Mouse (Mus musculus): Measurements from ENCODE around the gene BC049715. TPM values are rescaled to one million over a fixed set of nuclear protein-coding genes. Genes with fewer than 3 reads are reported as not detected.

The BC049715 gene
- total and polyA plus RNA-seq, 3 experiments = 0.27 to 1.2 TPM; not detected in 1

DNA sequence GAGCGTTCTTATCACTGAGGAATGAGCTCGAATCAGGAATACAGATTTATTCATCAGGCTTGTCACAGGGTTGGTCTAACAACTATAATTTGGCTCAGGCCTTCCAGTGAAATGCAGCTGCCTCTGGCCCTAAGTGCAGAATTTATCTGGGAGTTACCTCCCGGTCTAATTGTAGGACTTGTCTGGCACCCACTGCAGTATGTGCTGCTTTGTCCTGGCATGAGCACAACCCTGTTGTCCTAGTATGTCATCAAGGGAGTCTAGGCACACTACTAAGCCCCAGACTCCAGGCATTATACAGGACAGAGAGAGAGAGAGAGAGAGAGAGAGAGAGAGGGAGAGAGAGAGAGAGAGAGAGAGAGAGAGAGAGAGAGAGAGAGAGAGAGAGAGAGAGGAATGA is 9.9 kb downstream of the BC049715 start:
- H3K79me2 ChIP-seq (ENCODE audit: control insufficient read depth, insufficient read depth, low read length, poor library complexity) = no peaks in the 10 kb centered on the region
- H3K4me1 ChIP-seq (ENCODE audit: control insufficient read depth in 1 of 2, insufficient read depth in 2 of 2, low read length in 2 of 2) = no peaks in the 10 kb centered on the region
- H3K4me3 ChIP-seq (ENCODE audit: control insufficient read depth in 1 of 2, insufficient read depth in 1 of 2, low read depth in 2 of 2, low read length in 2 of 2) = no peak overlapping the region
- H3K9me3 ChIP-seq (replicated peaks; ENCODE audit: insufficient read depth, low read length) = no peaks in the 10 kb centered on the region
- TF ChIP-seq TBP (IDR thresholded peaks at IDR 0.05; ENCODE audit: low read depth, low read length) (no peak), ETS1 (IDR thresholded peaks at IDR 0.05; ENCODE audit: low read depth, low read length) (no peak), USF2 (IDR thresholded peaks at IDR 0.05; ENCODE audit: borderline replicate concordance in 1 of 2, insufficient read depth in 1 of 2, low read depth in 1 of 2, low read length in 2 of 2) (no peak), POLR2AphosphoS2 (IDR thresholded peaks at IDR 0.05; ENCODE audit: low read length) (no peak), EP300 (IDR thresholded peaks at IDR 0.05; ENCODE audit: low read depth in 1 of 2, low read length in 2 of 2) (no peak), E2F4 (IDR thresholded peaks at IDR 0.05; ENCODE audit: borderline replicate concordance, low read depth, low read length) (no peak), POLR2AphosphoS5 (IDR thresholded peaks at IDR 0.05; ENCODE audit: borderline replicate concordance, low read depth, low read length) (no peak), SIN3A (IDR thresholded peaks at IDR 0.05; ENCODE audit: low read length) (no peak), CTCF (IDR thresholded peaks at IDR 0.05 in 2 of 3, conservative IDR thresholded peaks at IDR 0.05 in 1 of 3; ENCODE audit: control insufficient read depth in 1 of 3, insufficient read depth in 1 of 3, low read depth in 2 of 3, low read length in 3 of 3, poor library complexity in 1 of 3, severe bottlenecking in 1 of 3) (no peak), ZNF384 (IDR thresholded peaks at IDR 0.05; ENCODE audit: low read depth, low read length) (no peak)
- H3K27ac ChIP-seq (ENCODE audit: control insufficient read depth, low read depth, low read length) = no peak overlapping the region
- peaks cover 1 to 3% of the 10 kb centered on the region in 2 experiments; a peak in 2 of 4 replicates for H3K27me3 ChIP-seq (ENCODE audit: control insufficient read depth in 1 of 2, insufficient read depth in 2 of 2, low read length in 2 of 2)
- H3K36me3 ChIP-seq (ENCODE audit: control insufficient read depth in 1 of 2, insufficient read depth in 2 of 2, low read length in 2 of 2) = no peaks in the 10 kb centered on the region
- DNase-seq (ENCODE audit: low read depth, low spot score) = no peak
- no peak overlapping the region for H3K9ac ChIP-seq (ENCODE audit: control insufficient read depth, low read depth, low read length, poor library complexity, severe bottlenecking)

DNA sequence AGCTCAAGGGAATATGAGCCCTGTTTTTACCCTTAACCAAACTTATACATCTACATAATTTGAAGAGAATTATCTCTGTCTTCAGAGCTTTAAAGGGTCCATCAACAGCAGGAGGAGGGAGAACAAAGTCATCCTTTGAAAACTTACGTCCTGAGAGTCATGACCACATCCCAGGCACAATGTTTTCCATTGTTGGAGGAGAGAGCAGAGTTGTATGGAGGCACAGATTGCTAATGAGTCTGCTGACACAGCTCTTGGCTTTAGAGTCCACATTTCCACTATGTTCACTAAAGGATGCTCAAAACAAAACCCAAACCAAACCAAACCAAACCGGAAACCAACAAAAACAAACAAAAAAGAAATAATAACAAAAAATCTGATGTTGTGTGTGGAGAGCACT is 17.5 kb downstream of the BC049715 start:
- Histone ChIP-seq H3K27ac (ENCODE audit: control insufficient read depth, low read depth, low read length) (no peak overlapping the region), H3K9ac (ENCODE audit: control insufficient read depth, low read depth, low read length, poor library complexity, severe bottlenecking) (no peak overlapping the region), H3K9me3 (replicated peaks; ENCODE audit: insufficient read depth, low read length) (no peaks in the 10 kb centered on the region), H3K36me3 (ENCODE audit: control insufficient read depth in 1 of 2, insufficient read depth in 2 of 2, low read length in 2 of 2) (no peaks in the 10 kb centered on the region), H3K4me1 (ENCODE audit: control insufficient read depth in 1 of 2, insufficient read depth in 2 of 2, low read length in 2 of 2) (0 out of 4 replicates have a peak, but pooled peaks cover 0 to 4% of the 10 kb centered on the region in 2 experiments), H3K27me3 (ENCODE audit: control insufficient read depth in 1 of 2, insufficient read depth in 2 of 2, low read length in 2 of 2) (peaks cover 0 to 1% of the 10 kb centered on the region in 2 experiments; a peak in 1 of 4 replicates), H3K79me2 (ENCODE audit: control insufficient read depth, insufficient read depth, low read length, poor library complexity) (no peaks in the 10 kb centered on the region), H3K4me3 (ENCODE audit: control insufficient read depth in 1 of 2, insufficient read depth in 1 of 2, low read depth in 2 of 2, low read length in 2 of 2) (no peak overlapping the region)
- no peak for TF ChIP-seq ZKSCAN1 (IDR thresholded peaks at IDR 0.05; ENCODE audit: low read depth, low read length)
- no peak for TF ChIP-seq SIN3A (IDR thresholded peaks at IDR 0.05; ENCODE audit: low read length)
- no peak for TF ChIP-seq POLR2AphosphoS2 (IDR thresholded peaks at IDR 0.05; ENCODE audit: low read length)
- no peak for TF ChIP-seq NRF1 (IDR thresholded peaks at IDR 0.05; ENCODE audit: insufficient read depth, low read depth, low read length, poor library complexity, severe bottlenecking)
- no peak for TF ChIP-seq GABPA (IDR thresholded peaks at IDR 0.05; ENCODE audit: low read depth, low read length)
- TF ChIP-seq MYC (IDR thresholded peaks at IDR 0.05; ENCODE audit: low read depth, low read length) = no peak
- no peak for TF ChIP-seq TAL1 (IDR thresholded peaks at IDR 0.05; ENCODE audit: low read length)
- TF ChIP-seq SMC3 (IDR thresholded peaks at IDR 0.05; ENCODE audit: low read depth, low read length) = no peak
- no peak for TF ChIP-seq E2F4 (IDR thresholded peaks at IDR 0.05; ENCODE audit: borderline replicate concordance, low read depth, low read length)
- no peak for TF ChIP-seq MAZ (IDR thresholded peaks at IDR 0.05; ENCODE audit: low read depth, low read length)
- TF ChIP-seq POLR2A (IDR thresholded peaks at IDR 0.05; ENCODE audit: control insufficient read depth in 1 of 2, insufficient read depth in 1 of 2, low read depth in 1 of 2, low read length in 2 of 2, poor library complexity in 1 of 2) = no peak
- TF ChIP-seq NELFE (IDR thresholded peaks at IDR 0.05; ENCODE audit: low read depth, low read length) = no peak
- no peak for TF ChIP-seq GATA1 (IDR thresholded peaks at IDR 0.05; ENCODE audit: low read depth, low read length)
- no peak for TF ChIP-seq MAFK (IDR thresholded peaks at IDR 0.05; ENCODE audit: borderline replicate concordance, low read depth, low read length)
- TF ChIP-seq CHD2 (IDR thresholded peaks at IDR 0.05; ENCODE audit: low read length) = no peak
- TF ChIP-seq TBP (IDR thresholded peaks at IDR 0.05; ENCODE audit: low read depth, low read length) = no peak
- TF ChIP-seq USF2 (IDR thresholded peaks at IDR 0.05; ENCODE audit: borderline replicate concordance in 1 of 2, insufficient read depth in 1 of 2, low read depth in 1 of 2, low read length in 2 of 2) = no peak
- TF ChIP-seq CTCF (IDR thresholded peaks at IDR 0.05 in 2 of 3, conservative IDR thresholded peaks at IDR 0.05 in 1 of 3; ENCODE audit: control insufficient read depth in 1 of 3, insufficient read depth in 1 of 3, low read depth in 2 of 3, low read length in 3 of 3, poor library complexity in 1 of 3, severe bottlenecking in 1 of 3) = no peak
- no peak for TF ChIP-seq MXI1 (IDR thresholded peaks at IDR 0.05; ENCODE audit: low read depth, low read length)
- no peak for DNase-seq (ENCODE audit: low read depth, low spot score)
